Comparison of ENCODE assay signal across 24 mouse cellular contexts in genomic region chr5:100113403-100113802, GRCm38 (mm10). TPM values are rescaled to one million over a fixed set of nuclear protein-coding genes. Genes with fewer than 3 reads are reported as not detected.
DNase-seq lines count a peak whose midpoint lies in the region; ATAC-seq lines count a peak whose summit lies in the region.
"Had no signal": no experiment of that assay in that cellular context is flagged by ENCODE, and none has a peak within 500 bp of the region (broad histone marks: within the 10 kb centered on the region; RNA-seq: fewer than 3 reads in every experiment).

No protein-coding gene starts in this region.

- DNase-seq in forebrain, embryonic 11.5 days (ENCODE audit: low spot score): no peak
- peak; percentile 50 to 73 for DNase-seq in layer of hippocampus, adult 18-20 months (ENCODE audit: low spot score in 2 of 2)
- DNase-seq in layer of hippocampus, postnatal 10 days (ENCODE audit: low spot score in 2 of 2): no peak
- peak; percentile 14 to 23 for DNase-seq in right cerebral cortex, postnatal 10 days (ENCODE audit: low spot score in 2 of 2)
- no peak for DNase-seq in right cerebral cortex, adult 2 months (ENCODE audit: low spot score in 2 of 2)
- peak; percentile 69 for DNase-seq in layer of hippocampus, adult 9-11 months
- no peak for DNase-seq in limb, embryonic 10.5 days (ENCODE audit: low spot score)
- DNase-seq: adrenal gland, adult 8-10 months; cerebellum, postnatal 25 days; embryo, embryonic 11 days; heart, postnatal 10 days; kidney, adult 2 months; kidney, postnatal 14 days; thymus, postnatal 14 days had no signal

- ATAC-seq in forebrain, embryonic 12.5 days (ENCODE audit: low FRiP score): no peak
- ATAC-seq in forebrain, embryonic 11.5 days (replicated peaks; ENCODE audit: low FRiP score): no peak
- ATAC-seq: CD4-positive, CD25-positive, alpha-beta regulatory T cell, adult 4 months; Patski had no signal

- H3K9ac ChIP-seq in forebrain, embryonic 12.5 days: no peak overlapping the region
- H3K9ac ChIP-seq in forebrain, embryonic 11.5 days (ENCODE audit: low read length): no peak overlapping the region
- H3K9ac ChIP-seq: limb, embryonic 13.5 days; liver, embryonic 14.5 days; lung, embryonic 15.5 days had no signal

- no peak overlapping the region for H3K4me3 ChIP-seq in forebrain, embryonic 12.5 days (replicated peaks)
- no peak overlapping the region for H3K4me3 ChIP-seq in forebrain, embryonic 11.5 days (ENCODE audit: low read depth, low read length)
- no peak overlapping the region for H3K4me3 ChIP-seq in limb, embryonic 10.5 days
- H3K4me3 ChIP-seq: limb, embryonic 13.5 days; lung, embryonic 15.5 days; midbrain, embryonic 10.5 days had no signal

- peaks cover 5% of the 10 kb centered on the region; the same call in 1 of the 2 replicates for H3K4me1 ChIP-seq in forebrain, embryonic 12.5 days
- no peaks in the 10 kb centered on the region for H3K4me1 ChIP-seq in forebrain, embryonic 11.5 days (replicated peaks; ENCODE audit: control insufficient read depth, insufficient read depth, low read length)
- no peaks in the 10 kb centered on the region for H3K4me1 ChIP-seq in limb, embryonic 10.5 days
- H3K4me1 ChIP-seq: limb, embryonic 13.5 days had no signal

- no peak overlapping the region for H3K4me2 ChIP-seq in forebrain, embryonic 12.5 days
- H3K4me2 ChIP-seq in forebrain, embryonic 11.5 days (ENCODE audit: low read depth, low read length, severe bottlenecking): no peak overlapping the region
- H3K4me2 ChIP-seq: heart, embryonic 11.5 days; limb, embryonic 13.5 days; lung, embryonic 15.5 days had no signal

- no peaks in the 10 kb centered on the region for H3K9me3 ChIP-seq in forebrain, embryonic 12.5 days
- no peaks in the 10 kb centered on the region for H3K9me3 ChIP-seq in forebrain, embryonic 11.5 days (ENCODE audit: control insufficient read depth, low read length)
- no peaks in the 10 kb centered on the region for H3K9me3 ChIP-seq in limb, embryonic 10.5 days (replicated peaks)
- H3K9me3 ChIP-seq: lung, embryonic 15.5 days; midbrain, embryonic 10.5 days had no signal

- WGBS in forebrain, embryonic 12.5 days: 66% methylated on average over 5 of the region's 5 CpGs
- 69% methylated on average over 5 of the region's 5 CpGs for WGBS in forebrain, embryonic 11.5 days
- 68% methylated on average over 5 of the region's 5 CpGs for WGBS in limb, embryonic 10.5 days

- H3K27me3 ChIP-seq in forebrain, embryonic 12.5 days: no peaks in the 10 kb centered on the region
- no peaks in the 10 kb centered on the region for H3K27me3 ChIP-seq in forebrain, embryonic 11.5 days (ENCODE audit: control insufficient read depth, insufficient read depth, low read length)
- peaks cover under 1% of the 10 kb centered on the region; the same call in 1 of the 2 replicates for H3K27me3 ChIP-seq in limb, embryonic 10.5 days (ENCODE audit: low read depth, poor library complexity, severe bottlenecking)
- H3K27me3 ChIP-seq: limb, embryonic 13.5 days; lung, embryonic 15.5 days; Patski had no signal

- no peaks in the 10 kb centered on the region for H3K36me3 ChIP-seq in forebrain, embryonic 12.5 days (replicated peaks)
- H3K36me3 ChIP-seq in forebrain, embryonic 11.5 days (ENCODE audit: control insufficient read depth, insufficient read depth, low read length): no peaks in the 10 kb centered on the region
- H3K36me3 ChIP-seq in limb, embryonic 10.5 days: no peaks in the 10 kb centered on the region
- H3K36me3 ChIP-seq: limb, embryonic 13.5 days; lung, embryonic 15.5 days; midbrain, embryonic 10.5 days had no signal

- 0 out of 2 replicates have a peak overlapping the region, but pooled peaks have one; percentile 25 for H3K27ac ChIP-seq in forebrain, embryonic 12.5 days
- H3K27ac ChIP-seq in forebrain, embryonic 11.5 days (ENCODE audit: low read depth, low read length): no peak overlapping the region
- H3K27ac ChIP-seq in limb, embryonic 10.5 days: no peak overlapping the region
- H3K27ac ChIP-seq: limb, embryonic 13.5 days; liver, embryonic 14.5 days; lung, embryonic 15.5 days; macrophage; midbrain, embryonic 10.5 days; stomach, postnatal 0 days had no signal

RNA-seq across cellular contexts. Expression of gene Tmem150c, which starts 46.2 kb away (rescaled TPM):
- 5.8 and 6.3 TPM in 2 replicates for polyA plus RNA-seq in forebrain, embryonic 12.5 days (2016; fragmentation: Nextera tagmentation; extraction: Ambion mirVana)
- polyA plus RNA-seq in forebrain, embryonic 11.5 days (2014; fragmentation: Nextera tagmentation; extraction: Ambion mirVana): 2.4 TPM in 2 replicates
- 10 to 100 TPM; 81.6 to 81.9 TPM for total RNA-seq in layer of hippocampus, adult 18-20 months (2021)
- total RNA-seq in layer of hippocampus, postnatal 10 days (2021): 10 to 100 TPM; 69.3 to 71.6 TPM
- 0.60 and 0.66 TPM in 2 replicates for polyA plus RNA-seq in limb, embryonic 10.5 days (2016; fragmentation: Nextera tagmentation; extraction: Ambion mirVana)
- polyA plus RNA-seq: CD4-positive, CD25-positive, alpha-beta regulatory T cell, adult 4 months; Patski had no signal

Comparison
In these comparisons a context has a peak if more than half of its experiments do, and no peak if none do; other contexts are left out.
1. DNase-seq: peak in layer of hippocampus, adult 18-20 months (2 of 2), right cerebral cortex, postnatal 10 days (2 of 2) and layer of hippocampus, adult 9-11 months (single experiment); none in forebrain, embryonic 11.5 days (single experiment), layer of hippocampus, postnatal 10 days (0 of 2), right cerebral cortex, adult 2 months (0 of 2) and limb, embryonic 10.5 days (single experiment).